In genomic region chr14:80485149-80485548, GRCm38 (mm10) we compare ENCODE assay signal across 17 mouse cellular contexts.
A peak's percentile ranks its signal among the peaks of the same experiment; 100 is the strongest.
DNase-seq lines count a peak whose midpoint lies in the region; TF ChIP-seq lines count a peak whose summit lies in the region.
"Had no signal": no experiment of that assay in that cellular context is flagged by ENCODE, and none has a peak within 500 bp of the region (broad histone marks: within the 10 kb centered on the region; RNA-seq: fewer than 3 reads in every experiment).

No protein-coding gene starts in this region.

- no peaks in the 10 kb centered on the region for H3K4me1 ChIP-seq in MEL (ENCODE audit: control insufficient read depth in 1 of 2, insufficient read depth in 2 of 2, low read length in 2 of 2)
- H3K4me1 ChIP-seq in limb, embryonic 10.5 days: no peaks in the 10 kb centered on the region

- H3K27me3 ChIP-seq in MEL (ENCODE audit: control insufficient read depth in 1 of 2, insufficient read depth in 2 of 2, low read length in 2 of 2): no peaks in the 10 kb centered on the region
- H3K27me3 ChIP-seq in limb, embryonic 10.5 days (ENCODE audit: low read depth, poor library complexity, severe bottlenecking): no peaks in the 10 kb centered on the region
- H3K27me3 ChIP-seq: CH12.LX, Patski had no signal

- TF ChIP-seq EP300 in MEL (IDR thresholded peaks at IDR 0.05; ENCODE audit: low read depth in 1 of 2, low read length in 2 of 2): peak; percentile 47 to 66; a peak in 2 of 4 replicates

- H3K79me2 ChIP-seq in MEL (ENCODE audit: control insufficient read depth, insufficient read depth, low read length, poor library complexity): no peaks in the 10 kb centered on the region

- TF ChIP-seq POLR2A in MEL (IDR thresholded peaks at IDR 0.05; ENCODE audit: control insufficient read depth in 1 of 2, insufficient read depth in 1 of 2, low read depth in 1 of 2, low read length in 2 of 2, poor library complexity in 1 of 2): no peak

- no peak overlapping the region for H3K4me3 ChIP-seq in MEL (ENCODE audit: control insufficient read depth in 1 of 2, insufficient read depth in 1 of 2, low read depth in 2 of 2, low read length in 2 of 2)
- no peak overlapping the region for H3K4me3 ChIP-seq in limb, embryonic 10.5 days

- DNase-seq in MEL (ENCODE audit: low read depth, low spot score): peak; percentile 24
- DNase-seq in limb, embryonic 10.5 days (ENCODE audit: low spot score): no peak
- DNase-seq: adrenal gland, adult 2 months; adrenal gland, adult 8-10 months; adrenal gland, postnatal 10 days; adrenal gland, postnatal 14 days; adrenal gland, postnatal 25 days; adrenal gland, postnatal 36 days; B cell, adult 2 months; cerebellum, adult 11 months; cerebellum, adult 11-12 months; cerebellum, adult 18-20 months; cerebellum, adult 2 months; cerebellum, adult 8-10 months had no signal

- H3K27ac ChIP-seq in MEL (ENCODE audit: control insufficient read depth, low read depth, low read length): no peak overlapping the region
- no peak overlapping the region for H3K27ac ChIP-seq in limb, embryonic 10.5 days

- no peak overlapping the region for H3K9ac ChIP-seq in MEL (ENCODE audit: control insufficient read depth, low read depth, low read length, poor library complexity, severe bottlenecking)

- peaks cover 0 to 2% of the 10 kb centered on the region in 2 experiments; a peak in 2 of 4 replicates for H3K36me3 ChIP-seq in MEL (ENCODE audit: control insufficient read depth in 1 of 2, insufficient read depth in 2 of 2, low read length in 2 of 2)
- no peaks in the 10 kb centered on the region for H3K36me3 ChIP-seq in limb, embryonic 10.5 days
- H3K36me3 ChIP-seq: G1E had no signal

- no peak for TF ChIP-seq RAD21 in MEL (IDR thresholded peaks at IDR 0.05; ENCODE audit: low read depth, low read length)

- no peaks in the 10 kb centered on the region for H3K9me3 ChIP-seq in MEL (replicated peaks; ENCODE audit: insufficient read depth, low read length)
- no peaks in the 10 kb centered on the region for H3K9me3 ChIP-seq in limb, embryonic 10.5 days (replicated peaks)

- TF ChIP-seq CTCF in MEL (IDR thresholded peaks at IDR 0.05 in 2 of 3, conservative IDR thresholded peaks at IDR 0.05 in 1 of 3; ENCODE audit: control insufficient read depth in 1 of 3, insufficient read depth in 1 of 3, low read depth in 2 of 3, low read length in 3 of 3, poor library complexity in 1 of 3, severe bottlenecking in 1 of 3): no peak

TF ChIP-seq in MEL, 35 proteins besides CTCF, POLR2A, EP300 and RAD21:
- TF ChIP-seq ETS1 (IDR thresholded peaks at IDR 0.05; ENCODE audit: low read depth, low read length) (peak; percentile 62; the same call in 1 of the 2 replicates), TCF12 (IDR thresholded peaks at IDR 0.05; ENCODE audit: low read depth, low read length) (peak; percentile 74), MAZ (IDR thresholded peaks at IDR 0.05; ENCODE audit: low read depth, low read length) (no peak), CHD1 (IDR thresholded peaks at IDR 0.05; ENCODE audit: low read depth, low read length) (no peak), GATA1 (IDR thresholded peaks at IDR 0.05; ENCODE audit: low read depth, low read length) (peak; percentile 43), MXI1 (IDR thresholded peaks at IDR 0.05; ENCODE audit: low read depth, low read length) (no peak)
